Mouse (Mus musculus) neutrophil, adult 5-6 weeks (primary cell): Measurements from ENCODE around the gene Poll. TPM values are rescaled to one million over a fixed set of nuclear protein-coding genes. Genes with fewer than 3 reads are reported as not detected.

Source experiments
- ATAC-seq: fragments of 151-379, 151-347 bp; 2 replicates; pipeline ENCODE4 v1.8.0; 2017; ENCODE audit warnings: mild to moderate bottlenecking, moderate TSS enrichment; ENCODE audit not compliant: insufficient number of reproducible peaks, poor library complexity, low FRiP score, severe bottlenecking; ENCODE audit errors: extremely low read depth
- total RNA-seq: library from RNA; stranded (forward); fragments of 200-1000 nt; gene quantifications from 2 replicates; pipeline ENCODE4 v1.2.3, GENCODE M21; 2017

The Poll gene
- total RNA-seq = 8.7 and 8.8 TPM in 2 replicates

DNA sequence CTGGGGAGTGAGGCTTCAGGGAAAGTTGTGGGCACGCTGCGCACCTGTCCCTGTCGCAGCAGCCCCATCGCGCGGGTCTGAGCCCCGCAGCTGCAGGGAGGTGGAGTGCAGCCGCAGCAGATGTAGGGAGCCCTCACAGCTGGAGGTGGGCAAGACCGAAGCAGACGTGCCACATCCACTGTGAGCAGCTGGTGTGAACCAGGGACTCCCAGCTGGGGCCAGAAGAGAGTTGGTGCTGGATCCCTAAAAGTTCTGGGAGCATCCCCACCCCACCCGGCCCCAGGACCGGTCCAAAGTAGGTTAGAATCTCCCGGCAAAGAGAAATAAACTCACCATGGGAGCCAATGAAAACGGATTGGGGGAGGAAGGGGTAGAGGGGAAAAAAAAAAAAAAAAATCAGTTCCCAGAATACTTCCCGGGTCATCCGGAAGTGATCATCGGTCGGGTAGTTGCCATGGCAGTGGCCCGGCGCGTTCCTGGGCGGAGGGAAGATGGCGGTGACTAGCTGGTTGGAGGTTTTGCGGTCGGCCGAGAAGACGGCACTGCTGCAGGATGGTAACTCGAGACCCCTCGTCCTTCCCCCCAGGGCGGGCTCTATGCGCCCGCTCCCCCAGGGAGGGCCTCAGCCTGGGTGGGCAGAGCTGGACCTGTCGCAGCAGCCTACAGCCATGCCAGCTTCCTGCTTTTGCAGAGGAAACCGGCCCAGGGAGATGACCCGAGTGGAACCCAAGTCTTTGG is at the start of gene Poll, which contains the start of gene Gm17018:
TSS of gene Poll (minus strand) at position 379 of the 738 bp plus-strand sequence.
TSS of gene Gm17018 (plus strand) at position 463 of the 738 bp plus-strand sequence.
- peak; percentile 80 for ATAC-seq

DNA sequence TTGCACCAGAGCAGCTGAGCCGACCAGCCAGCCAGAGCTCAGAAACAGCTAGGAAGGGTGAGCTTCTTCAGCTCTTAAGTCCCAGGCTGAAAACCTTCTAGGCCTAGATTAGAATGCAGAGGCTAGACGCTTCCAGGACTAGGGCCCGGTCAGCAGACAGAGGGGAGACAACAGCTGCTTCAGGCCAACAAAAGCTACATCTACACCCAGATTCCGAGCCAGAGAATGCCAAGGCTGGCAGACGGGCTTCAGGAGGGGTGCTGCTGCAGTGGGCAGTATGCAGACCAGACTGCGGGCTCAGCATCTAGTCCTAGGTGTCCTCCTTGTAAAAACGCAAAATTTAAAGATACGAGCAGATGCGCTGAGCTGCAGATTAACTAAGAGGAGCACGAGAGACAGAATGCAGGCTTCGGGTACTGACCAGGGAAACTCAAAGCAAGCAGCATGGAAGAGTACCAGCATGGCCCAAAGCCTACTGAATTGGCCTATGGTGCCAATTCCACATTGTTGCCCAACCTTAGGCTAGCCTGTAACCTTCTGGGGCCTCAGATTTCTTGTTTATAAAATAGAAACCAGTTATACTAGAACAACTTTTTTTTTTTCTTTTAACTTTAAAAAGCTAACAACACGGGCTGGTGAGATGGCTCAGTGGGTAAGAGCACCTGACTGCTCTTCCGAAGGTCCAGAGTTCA is 48.5 kb upstream of the Poll start:
- ATAC-seq = no peak

- no peak for ATAC-seq
Observed at GRCm38 (mm10) chr19:45607479-45607878, 47.1 kb upstream of the Poll start.

- ATAC-seq = no peak
Observed at GRCm38 (mm10) chr19:45606701-45607100, 46.4 kb upstream of the Poll start.

- ATAC-seq = no peak
Observed at GRCm38 (mm10) chr19:45602606-45603005, 42.3 kb upstream of the Poll start.

- ATAC-seq = no peak
Observed at GRCm38 (mm10) chr19:45597106-45597505, 36.8 kb upstream of the Poll start.

DNA sequence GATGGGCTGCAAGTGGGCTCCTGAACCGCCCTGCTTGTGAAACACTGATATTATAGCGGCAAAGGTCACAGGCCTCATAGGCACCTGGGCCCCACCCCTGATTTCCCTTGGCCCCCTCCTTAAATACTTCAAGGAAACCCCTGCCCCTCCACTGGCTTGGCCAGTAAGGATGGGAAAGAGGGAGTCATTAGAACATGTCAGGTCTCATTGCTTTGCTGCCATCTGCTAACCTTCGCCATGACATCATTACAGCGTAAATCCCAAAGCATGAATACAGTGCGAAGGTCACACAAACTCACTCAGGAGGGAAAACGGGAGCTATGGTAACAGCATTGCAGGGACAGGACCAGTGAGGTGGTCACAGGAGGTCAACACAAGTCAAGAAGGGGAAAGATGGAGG is 36.1 kb upstream of the Poll start:
- no peak for ATAC-seq

GRCm38 (mm10) chr19:45596019-45596418 is 35.7 kb upstream of the Poll start:
- ATAC-seq = no peak

- no peak for ATAC-seq
Observed at GRCm38 (mm10) chr19:45595481-45595880, 35.1 kb upstream of the Poll start.

- ATAC-seq = no peak
Observed at GRCm38 (mm10) chr19:45594079-45594478, 33.7 kb upstream of the Poll start.

- no peak for ATAC-seq
Observed at GRCm38 (mm10) chr19:45592916-45593315, 32.6 kb upstream of the Poll start.

DNA sequence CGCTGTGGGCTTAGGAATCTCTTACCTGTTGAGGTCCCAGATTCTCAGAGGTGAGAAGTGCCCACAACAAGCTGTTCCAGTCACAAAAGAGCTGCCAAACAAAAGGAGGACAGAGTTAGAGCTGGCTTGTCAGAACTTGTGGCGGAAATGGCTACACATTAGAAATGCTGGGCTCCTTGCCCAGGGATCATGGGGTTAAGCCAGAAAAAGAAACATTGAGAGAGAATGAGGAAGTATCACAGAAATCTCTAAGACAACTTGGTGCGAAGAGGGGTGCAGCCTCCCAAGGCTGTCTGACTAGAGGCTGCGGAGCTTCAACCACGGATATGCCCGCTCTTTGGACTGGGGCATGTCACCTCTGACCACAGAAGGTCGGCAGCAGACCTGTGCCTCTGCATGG is 31.4 kb upstream of the Poll start:
- ATAC-seq = no peak

GRCm38 (mm10) chr19:45589761-45590160 is 29.4 kb upstream of the Poll start:
- no peak for ATAC-seq

DNA sequence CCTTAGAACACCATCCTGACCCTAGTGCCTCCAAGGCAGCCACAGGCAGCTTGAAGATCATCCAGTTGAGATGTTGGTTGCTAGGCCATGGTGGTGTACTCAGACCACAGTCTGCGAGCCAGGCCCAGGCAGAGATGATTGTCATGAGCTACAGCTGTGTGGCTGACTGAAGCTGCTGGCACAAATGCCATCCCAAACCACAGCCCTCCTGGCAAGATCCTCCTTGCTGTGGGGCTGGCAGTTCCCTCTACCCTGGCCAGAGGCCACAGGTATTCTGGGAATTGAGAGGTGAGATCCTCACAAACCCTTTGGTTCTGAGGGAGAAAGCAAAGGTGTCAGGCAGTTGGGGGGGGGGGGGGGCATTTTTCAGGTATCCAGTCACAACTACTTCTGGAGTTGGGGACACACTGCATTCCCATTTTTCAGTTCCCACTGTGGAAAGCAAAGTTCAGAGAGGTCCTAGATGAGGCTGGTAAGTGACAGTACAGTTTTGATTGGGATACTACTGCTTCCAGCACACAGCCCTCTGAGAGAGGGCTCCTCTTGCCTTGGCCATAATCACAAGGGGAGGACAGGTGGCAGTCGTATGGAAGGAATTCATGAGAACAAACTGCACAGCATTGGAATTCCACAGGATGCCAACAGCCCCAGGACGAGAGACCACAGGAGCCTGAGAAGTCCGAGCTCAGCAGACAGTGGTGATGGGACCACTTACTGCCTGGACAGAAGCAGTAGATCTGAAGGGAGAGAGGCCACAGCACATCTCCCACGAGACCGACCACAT is 27.4 kb upstream of the Poll start:
- ATAC-seq = no peak

GRCm38 (mm10) chr19:45586850-45587249 is 26.5 kb upstream of the Poll start:
- ATAC-seq = no peak

GRCm38 (mm10) chr19:45584856-45585620 is 24.7 kb upstream of the Poll start:
- no peak for ATAC-seq

GRCm38 (mm10) chr19:45583136-45583535 is 22.8 kb upstream of the Poll start:
- no peak for ATAC-seq

- ATAC-seq = no peak
Observed at GRCm38 (mm10) chr19:45582161-45582560, 21.8 kb upstream of the Poll start.

GRCm38 (mm10) chr19:45581257-45581656 is 20.9 kb upstream of the Poll start:
- peak; percentile 32 for ATAC-seq
